Mouse (Mus musculus): ENCODE results near the gene Senp3.
"Not testable (repeated sequence)": the region's sequence is repeated elsewhere in the genome, so short reads cannot be mapped to it uniquely, and the experiment has no call there.

Senp3 gene

GRCm38 (mm10) chr11:69704613-69705010 is 22.7 kb upstream of the Senp3 start:
- in situ Hi-C loops (cut with MboI, MseI): no loop called here

DNA sequence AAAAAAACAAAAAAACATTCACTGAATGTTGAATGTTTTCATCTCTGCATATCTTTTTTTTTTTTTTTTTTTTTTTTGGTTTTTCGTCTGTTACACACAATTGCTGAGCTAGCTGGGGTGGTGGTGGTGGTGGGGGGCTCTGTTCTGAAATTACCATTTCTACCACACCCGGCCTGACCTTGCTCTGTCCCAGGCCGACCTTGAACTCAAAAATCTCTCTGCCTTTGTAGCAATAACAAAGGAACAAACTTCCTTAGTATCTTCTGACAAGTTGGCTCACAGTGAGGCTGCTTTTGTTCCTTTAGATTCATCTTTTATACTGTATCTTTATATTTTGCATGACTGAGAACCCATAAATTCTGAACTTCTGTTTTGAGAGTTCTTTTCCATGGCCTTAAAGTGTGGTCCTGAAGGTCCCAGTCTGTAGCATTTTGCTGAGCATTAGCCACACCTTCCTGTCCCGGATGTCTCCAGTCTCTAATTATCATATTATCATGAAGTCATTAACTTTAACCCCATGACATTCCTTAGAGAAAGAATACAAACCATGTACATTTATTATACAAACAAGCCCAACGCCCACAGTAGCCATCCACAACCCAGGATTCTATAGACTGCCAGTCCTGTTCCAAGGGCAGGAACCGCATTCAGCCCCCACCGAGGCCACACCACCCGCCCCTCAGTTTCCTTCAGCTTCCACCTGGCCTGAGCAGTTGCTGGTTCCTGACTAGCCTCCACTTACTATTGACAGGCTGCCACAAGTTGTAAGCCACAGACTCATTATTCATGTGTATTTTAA is 22.1 kb upstream of the Senp3 start:
- in situ Hi-C loops (cut with MboI, MseI): no loop called here

DNA sequence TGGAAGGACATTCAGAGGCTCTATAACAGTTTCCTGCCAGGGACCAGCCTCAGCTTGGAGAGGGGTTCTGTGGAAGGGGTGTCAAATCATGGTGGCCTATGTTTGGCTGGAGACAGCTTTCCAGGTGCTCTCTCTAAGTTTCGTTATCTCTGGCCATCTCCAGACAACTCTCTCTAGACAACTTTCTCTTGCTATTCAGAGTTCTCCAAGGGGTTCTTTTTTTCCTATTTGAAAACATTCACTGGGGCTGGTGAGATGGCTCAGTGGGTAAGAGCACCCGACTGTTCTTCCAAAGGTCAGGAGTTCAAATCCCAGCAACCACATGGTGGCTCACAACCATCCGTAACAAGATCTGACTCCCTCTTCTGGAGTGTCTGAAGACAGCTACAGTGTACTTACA is 21.5 kb upstream of the Senp3 start:
- in situ Hi-C loops (cut with MboI, MseI): not testable (repeated sequence)

- in situ Hi-C loops (cut with MboI, MseI): not testable (repeated sequence)
These were observed 21.0 kb upstream of the Senp3 start for GRCm38 (mm10) chr11:69702886-69703285.

DNA sequence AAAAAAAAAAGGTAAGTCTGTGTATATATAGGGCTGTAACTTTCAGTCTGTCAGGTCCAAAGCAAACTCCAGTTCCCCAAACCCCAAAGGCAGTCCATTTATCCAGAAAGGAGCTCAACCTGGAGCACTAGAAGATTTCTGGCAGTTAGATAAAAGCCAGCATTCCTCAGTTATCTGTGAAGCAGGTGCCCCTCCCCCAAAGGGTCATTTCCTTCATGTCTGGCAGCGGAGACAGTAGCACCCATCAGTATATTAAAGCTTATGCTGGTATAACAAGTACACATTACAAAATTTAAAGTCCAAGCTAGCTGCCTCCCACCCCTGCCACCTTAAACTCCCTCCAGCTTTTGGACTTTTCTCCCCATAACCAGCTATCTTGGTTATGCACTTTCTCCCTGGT is 17.7 kb upstream of the Senp3 start:
- in situ Hi-C loops (cut with MboI, MseI): no loop called here

DNA sequence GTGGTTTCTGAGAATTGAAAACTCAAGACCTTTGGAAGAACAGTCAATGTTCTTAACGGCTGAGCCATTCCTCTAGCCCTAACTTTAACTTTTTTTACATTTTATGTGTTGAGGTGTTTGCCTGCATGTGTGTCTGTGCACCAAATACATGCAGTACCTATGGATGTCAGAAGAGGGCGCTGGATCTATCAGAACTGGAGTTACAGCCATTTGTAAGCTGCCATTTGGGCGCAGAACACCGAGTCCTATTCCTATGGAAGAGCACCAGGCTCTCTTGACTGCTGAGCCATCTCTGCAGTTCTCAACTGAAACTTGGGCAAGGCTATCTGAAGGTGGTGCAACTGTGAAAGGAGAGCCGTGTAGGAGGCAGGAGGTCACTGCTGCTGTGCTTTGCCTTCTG is 16.7 kb upstream of the Senp3 start:
- in situ Hi-C loops (cut with MboI, MseI): no loop called here

DNA sequence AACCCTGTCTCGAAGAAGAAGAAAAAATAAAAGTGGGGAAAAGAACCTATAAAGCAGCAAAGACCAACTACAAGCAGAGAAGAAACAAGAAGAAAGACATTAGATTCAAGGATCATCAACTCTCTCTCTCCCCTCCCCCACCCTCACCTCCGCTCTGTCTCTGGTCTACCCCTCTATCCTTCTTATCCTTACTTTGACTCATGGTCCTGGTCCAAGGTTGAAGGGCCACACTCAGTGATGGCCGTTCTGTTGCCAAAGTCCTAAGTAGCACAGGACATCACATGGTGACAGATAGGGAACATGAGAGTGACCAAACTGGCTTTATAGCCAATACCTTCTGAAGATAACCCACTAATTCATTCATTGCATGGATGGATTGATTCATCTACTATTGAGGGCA is 15.5 kb upstream of the Senp3 start:
- in situ Hi-C loops (cut with MboI, MseI): no loop called here

DNA sequence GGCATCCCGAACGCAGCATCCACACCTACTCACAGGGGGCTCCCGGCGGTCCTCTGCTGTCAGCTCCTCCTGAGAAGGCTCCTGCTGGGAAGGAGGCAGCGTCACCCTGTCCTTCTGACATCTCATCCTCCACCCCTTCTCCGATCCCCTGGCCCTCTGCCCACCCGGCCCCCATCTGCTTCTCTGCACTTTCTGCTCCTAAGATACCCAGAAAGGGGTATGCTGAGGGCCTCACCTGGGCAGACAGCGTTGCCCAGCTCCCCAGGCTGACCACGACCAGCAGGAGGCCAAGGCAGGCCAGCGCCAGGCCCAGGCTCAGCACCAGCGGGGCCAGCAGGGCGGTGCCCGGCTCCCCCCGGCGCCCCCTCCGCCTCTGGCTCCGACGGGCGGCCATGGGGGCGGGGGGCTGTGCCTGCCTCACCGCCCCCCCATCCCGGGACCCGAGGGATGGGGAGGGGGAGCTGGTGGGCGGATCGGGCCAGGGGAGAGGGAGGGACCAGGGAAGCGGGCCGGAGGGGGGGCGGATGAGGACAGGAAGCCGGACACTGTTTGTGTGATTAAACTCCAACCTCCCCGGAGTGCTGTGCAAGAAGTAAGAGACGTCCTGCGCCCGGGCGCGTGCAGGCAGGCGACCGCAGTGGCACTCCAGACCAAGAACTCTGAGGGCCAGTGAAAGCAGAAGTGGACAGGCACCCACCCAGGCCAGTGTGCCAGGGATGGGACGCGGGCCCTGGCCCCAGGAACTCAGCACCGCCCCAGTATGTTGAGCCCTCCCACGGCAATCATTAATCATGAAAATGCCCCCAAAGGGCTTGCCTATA is 13.7 kb upstream of the Senp3 start, which contains the start of the genes Tnfsf12 and Tnfsfm13:
Tnfsf12 (minus strand) TSS at position 489 of the 821 bp plus-strand sequence.
Tnfsfm13 (minus strand) TSS at position 738 of the 821 bp plus-strand sequence.
- in situ Hi-C loops (cut with MboI, MseI): no loop called here

DNA sequence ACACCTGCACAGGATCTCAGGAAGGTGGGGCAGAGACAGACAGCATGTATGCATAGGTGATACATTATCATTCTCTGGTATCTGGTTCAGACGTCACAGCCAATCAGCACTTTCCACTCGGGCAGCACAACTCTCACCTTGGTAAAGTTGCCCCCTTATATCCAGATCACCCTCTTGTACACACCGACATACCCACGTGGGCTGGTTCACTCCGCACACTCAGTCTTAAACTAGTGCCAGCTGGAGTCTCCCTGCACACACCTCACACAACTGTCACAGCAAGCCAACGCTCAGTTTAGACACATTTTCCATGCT is 13.1 kb upstream of the Senp3 start:
- in situ Hi-C loops (cut with MboI, MseI): no loop called here

DNA sequence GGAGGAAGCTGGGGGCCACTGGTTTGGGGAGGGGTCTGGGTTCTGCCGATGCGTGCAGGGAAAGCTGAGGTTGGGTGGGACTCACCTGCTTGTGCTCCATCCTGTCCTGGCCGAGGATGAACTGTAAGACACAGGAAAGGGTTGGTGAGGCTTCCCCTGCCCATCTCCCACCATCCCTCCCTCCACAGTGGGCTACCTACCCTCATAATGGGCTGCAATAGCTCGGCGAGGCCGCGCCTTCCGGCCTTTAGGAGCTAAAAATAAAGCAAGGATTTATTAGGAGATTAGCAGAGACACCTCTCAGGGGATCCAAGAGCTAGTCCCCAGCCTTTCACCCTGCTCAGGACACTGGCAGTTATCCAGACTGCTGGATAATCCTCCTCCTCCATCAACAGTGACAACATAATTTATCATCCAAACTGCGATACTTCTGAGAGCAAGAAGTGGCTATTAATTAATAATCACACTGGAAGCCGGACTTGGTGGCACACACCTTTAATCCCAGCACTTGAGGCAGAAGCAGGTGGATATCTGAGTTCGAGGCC is 11.6 kb upstream of the Senp3 start:
- in situ Hi-C loops (cut with MboI, MseI): no loop called here

- in situ Hi-C loops (cut with MboI, MseI): no loop called here
These were observed 11.0 kb upstream of the Senp3 start for GRCm38 (mm10) chr11:69692863-69693262.

DNA sequence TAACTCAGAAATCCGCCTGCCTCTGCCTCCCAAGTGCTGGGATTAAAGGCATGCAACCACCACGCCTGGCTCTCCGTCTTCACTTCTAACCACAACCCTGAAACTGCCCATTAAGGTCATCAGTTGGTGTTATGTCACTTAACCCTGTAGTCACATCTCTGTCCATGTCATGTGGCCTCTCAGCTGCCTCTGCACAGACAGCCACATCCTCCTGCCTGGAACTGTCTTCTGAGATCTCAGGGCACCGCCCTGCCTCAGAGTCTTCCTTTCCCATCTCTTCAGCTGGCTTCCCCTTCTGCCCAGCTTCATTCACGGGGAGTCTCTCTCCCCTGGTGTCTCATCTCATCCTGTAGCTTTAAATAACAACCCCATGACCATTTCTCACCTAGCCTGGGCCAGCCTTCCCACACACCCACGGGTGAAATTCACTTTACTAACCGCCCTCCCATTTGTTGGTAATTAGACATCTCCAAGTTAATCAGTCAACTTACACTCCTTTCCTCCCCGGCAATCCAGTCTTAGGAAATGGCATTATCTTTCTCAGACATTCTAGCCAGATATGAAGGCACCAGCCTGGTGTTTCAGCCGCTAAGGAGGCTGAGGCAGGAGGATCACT is 10.4 kb upstream of the Senp3 start:
- in situ Hi-C loops (cut with MboI, MseI): no loop called here

DNA sequence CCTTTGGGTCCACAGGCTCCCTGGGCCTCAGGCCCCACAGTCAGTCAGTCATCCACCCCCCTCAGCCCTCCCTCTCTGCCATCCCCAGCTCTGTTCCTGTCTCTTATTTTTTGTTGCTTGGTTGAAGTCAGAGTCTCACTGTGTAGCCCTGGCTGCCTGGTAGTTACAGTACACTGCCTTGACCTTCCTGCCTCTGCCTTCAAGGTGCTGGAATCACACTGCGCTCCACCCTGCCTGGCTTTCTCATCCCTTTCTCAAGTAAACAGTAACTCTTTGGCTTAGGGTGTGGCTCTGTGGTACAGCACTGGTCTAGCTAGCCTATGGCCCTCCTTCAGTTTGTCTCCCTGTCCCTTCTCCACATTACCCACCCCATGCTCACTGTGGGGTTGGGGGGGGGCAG is 8.0 kb upstream of the Senp3 start:
- in situ Hi-C loops (cut with MboI, MseI): loop anchor here (5.0 kb wide), 1 partner anchor 37 kb away; no protein-coding TSS in a partner anchor

DNA sequence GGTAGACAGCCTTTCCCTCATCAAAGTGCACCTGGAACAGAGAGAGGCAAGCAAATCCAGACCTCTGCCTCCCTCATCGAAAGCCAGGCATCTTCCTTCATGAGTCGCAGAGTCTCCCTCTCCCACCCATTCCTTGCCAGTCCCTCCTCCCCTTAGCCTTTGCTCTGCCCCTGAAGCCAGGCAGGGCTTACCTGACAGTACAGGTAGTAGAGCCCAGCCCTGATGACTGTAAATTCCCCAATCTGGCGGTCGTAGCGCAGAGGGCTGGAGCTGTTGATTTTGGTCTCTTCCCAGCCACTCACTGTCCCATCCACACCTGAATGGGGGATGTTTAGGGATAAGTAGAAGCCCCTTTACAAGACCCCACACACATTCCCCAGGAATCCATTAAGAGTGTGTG is 5.2 kb upstream of the Senp3 start:
- in situ Hi-C loops (cut with MboI, MseI): loop anchor here (5.0 kb wide), 1 partner anchor 40 kb away; no protein-coding TSS in a partner anchor

DNA sequence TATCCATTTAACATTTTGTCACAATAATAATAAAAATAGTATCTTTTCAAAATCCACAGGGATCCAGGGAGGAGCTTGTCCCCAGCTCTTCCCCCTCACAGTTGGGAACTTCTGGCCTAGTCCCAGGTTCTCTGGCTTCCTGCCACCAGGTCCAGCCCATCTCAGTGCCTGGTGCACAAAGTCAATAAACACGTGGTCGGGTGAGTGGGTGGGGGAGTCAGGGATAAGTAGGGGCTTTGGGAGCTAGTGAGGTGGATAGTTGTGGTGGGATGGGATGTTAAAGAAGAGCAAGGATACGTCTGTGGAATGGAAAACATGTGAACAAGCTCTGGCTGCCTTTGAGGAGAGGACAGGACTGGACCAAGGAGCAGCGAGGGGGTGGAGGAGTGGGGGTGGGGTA is 4.5 kb upstream of the Senp3 start:
- in situ Hi-C loops (cut with MboI, MseI): loop anchor here (5.0 kb wide), 1 partner anchor 41 kb away; no protein-coding TSS in a partner anchor

- in situ Hi-C loops (cut with MboI, MseI): loop anchor here (5.0 kb wide), 1 partner anchor 42 kb away; no protein-coding TSS in a partner anchor
These were observed 3.8 kb upstream of the Senp3 start, which contains the start of gene Tnfsf13 for GRCm38 (mm10) chr11:69685526-69686148. Gene Tnfsf13 (minus strand): TSS chr11:69685784.

- in situ Hi-C loops (cut with MboI, MseI): loop anchor here (5.0 kb wide), 1 partner anchor 42 kb away; no protein-coding TSS in a partner anchor
These were observed 3.1 kb upstream of the Senp3 start for GRCm38 (mm10) chr11:69684936-69685335.

DNA sequence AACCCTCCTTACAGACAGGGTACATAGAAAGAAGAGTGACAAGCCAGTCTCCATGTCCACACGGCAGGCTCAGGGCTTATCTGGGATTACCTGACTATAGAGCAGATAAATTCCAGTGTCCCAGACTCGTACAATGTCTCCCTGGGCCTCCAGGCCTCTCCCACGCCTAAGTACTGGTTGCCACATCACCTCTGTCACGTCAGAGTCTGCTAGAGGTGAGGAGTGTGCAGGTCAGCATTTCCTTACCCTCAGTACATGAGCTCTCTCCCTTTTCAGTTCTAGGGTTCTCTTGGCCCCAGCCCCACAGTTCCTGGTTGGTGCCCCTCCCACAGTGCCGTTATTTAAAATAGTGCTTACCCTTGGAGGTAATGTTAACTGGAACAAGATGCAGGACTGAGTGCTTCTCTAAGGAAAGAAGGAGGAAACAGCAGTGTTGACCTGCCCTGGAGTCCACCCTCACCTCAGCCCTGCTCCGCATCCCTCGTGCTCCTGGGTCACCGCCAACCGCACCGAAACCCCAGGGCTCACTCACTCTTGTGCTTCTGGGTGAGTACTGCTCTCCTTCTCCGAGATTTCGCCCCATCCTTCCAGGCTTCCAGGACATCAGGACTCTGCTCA is 2.4 kb upstream of the Senp3 start:
- in situ Hi-C loops (cut with MboI, MseI): no loop called here

DNA sequence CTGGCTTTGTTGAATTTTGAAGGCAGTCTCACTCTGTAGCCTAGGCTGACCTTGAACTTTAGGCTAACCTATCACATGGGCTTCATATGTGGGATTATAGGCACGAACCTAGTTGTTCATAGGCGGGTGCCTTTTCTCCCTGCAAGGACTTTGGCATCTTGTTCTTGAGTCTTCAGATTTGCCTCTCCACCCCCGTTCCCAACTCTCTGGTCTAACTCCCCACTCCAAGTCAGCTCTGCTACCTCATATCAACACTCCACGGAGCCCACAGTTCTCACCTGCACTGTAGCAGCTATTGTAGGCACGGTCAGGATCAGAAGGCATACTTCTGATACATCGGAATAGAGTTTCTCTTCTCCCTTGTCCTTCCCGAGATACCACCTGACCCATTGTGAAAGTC is 1.7 kb upstream of the Senp3 start:
- in situ Hi-C loops (cut with MboI, MseI): no loop called here

- in situ Hi-C loops (cut with MboI, MseI): no loop called here
These were observed 1.1 kb upstream of the Senp3 start for GRCm38 (mm10) chr11:69682840-69683533.

Data from T-helper 1 cell (primary cell).